Mouse (Mus musculus) cerebellum, adult 18-20 months (tissue): ENCODE measurements around the gene 1700061G19Rik.

Experiments used
- DNase-seq, 2 experiments: peaks; one replicate each; pipeline ENCODE4 v3.0.0; 2021

1700061G19Rik gene

GRCm38 (mm10) chr17:56872512-56872911 is 2.8 kb upstream of the 1700061G19Rik start:
- no peak for DNase-seq

DNA sequence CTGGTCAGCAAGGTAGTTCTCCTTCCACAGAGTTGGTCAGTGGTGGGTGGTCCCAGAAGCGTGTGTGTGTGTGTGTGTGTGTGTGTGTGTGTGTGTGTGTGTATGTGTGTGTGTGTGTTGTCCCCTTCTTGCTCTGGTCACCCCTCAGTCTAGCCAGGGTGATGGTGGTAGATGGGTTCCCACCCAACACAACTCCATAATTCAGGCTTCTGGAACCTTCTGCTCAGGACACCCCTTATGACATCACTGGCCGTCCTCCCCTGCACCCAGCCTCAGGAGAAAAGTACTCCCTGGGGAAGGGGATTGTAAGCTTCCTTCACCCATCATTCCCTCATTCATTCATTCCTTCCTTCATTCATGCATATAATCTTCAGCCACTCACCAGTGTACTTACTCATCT is 1.0 kb upstream of the 1700061G19Rik start, which contains the start of gene Acsbg2:
Gene Acsbg2 (minus strand): TSS at position 211 of the 400 bp plus-strand sequence.
- no peak for DNase-seq

- no peak for DNase-seq
These were observed 1.2 kb downstream of the 1700061G19Rik start for GRCm38 (mm10) chr17:56876465-56876864.

DNA sequence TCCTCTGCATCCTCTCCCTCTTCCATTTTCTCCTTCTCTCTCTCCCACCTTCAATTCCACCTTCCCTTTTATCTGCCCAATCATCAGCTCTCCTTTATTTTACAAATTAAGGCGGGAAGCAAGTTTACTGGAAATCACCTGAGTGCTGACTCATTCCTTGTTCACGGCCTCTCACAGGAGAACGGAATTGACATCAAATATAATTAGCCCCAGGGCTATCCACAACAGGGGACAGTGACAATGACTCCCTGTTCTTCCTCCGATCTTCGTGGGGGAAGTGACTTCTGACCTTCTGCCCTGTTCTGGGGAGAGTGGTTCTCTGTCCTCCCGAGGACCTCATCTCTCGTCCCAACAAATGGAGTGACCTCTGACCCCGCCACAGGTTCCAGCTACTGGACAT is 1.7 kb downstream of the 1700061G19Rik start:
- DNase-seq = no peak

DNA sequence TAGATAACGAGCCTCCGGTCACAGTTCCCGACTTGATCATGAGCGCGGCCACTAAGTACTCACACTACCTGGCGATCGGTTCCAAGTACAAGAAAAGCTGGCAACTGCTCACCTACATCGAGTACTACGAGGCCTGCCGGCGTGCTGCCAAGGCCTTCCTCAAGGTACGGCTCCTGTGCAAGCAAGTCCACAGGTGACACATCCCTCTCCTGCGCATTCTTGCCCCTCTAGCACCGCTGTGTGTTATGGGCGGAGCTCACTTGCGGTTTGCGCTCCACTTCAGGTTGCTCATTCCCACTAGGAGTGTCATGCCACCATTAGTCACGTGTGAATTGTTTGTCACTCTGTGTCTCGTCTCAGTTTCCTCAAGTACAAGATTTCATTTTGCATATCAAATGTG is 2.1 kb downstream of the 1700061G19Rik start:
- no peak for DNase-seq

DNA sequence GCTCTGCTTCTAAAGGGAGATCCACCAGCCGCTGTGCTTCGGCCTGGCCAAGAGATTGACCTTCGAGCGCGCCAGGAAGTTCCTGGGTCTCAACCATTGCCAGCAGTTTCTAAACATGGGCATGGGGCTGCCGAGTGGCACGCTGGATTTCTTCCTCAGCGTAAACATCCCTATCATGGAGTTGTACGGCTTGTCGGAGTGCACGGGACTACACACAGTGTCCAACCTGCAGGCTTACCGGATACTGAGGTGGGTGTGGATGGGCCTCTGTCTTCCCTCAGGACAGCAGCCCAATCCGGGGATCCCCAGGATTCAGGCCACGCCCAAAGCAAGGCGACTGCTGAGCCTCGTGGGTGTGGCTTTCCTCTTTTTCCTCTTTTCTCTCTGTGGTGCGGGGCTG is 8.3 kb downstream of the 1700061G19Rik start:
- DNase-seq = no peak

DNA sequence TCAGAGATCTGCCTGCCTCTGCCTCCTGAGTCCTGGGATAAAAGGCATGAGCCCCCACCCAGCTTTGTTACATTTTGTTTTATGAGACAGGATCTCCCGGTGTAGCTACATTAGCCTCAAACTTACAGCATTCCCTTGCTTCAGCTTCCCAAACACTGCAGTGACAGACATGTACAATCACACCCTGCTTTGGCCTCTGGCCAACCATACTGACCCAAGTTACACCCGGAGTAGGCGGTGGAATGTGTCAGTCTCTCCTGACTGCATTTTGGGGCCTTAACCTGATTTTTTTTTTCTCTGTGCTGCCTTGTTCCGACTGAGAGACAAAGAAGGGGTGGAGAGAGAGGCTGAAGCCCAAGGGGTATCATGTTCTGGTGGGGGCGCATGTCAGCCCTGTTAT is 9.1 kb downstream of the 1700061G19Rik start:
- DNase-seq = no peak

DNA sequence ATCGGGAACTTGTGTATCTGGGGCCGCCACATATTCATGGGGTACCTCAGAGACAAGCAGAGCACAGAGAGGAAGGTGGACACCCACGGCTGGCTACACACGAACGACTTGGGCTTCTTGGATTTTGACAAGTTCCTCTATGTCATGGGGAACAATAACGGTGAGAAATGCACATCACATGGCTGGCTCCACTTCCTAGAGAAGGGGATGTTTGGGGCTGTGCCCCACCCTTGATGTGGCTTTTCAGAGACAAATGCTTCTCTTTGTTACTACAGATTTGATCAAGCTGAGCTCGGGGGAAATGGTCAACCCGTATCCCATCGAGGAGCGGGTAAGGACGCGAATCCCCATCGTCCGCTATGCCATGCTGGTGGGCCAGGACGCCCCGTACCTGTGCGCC is 9.5 kb downstream of the 1700061G19Rik start:
- DNase-seq = no peak

DNA sequence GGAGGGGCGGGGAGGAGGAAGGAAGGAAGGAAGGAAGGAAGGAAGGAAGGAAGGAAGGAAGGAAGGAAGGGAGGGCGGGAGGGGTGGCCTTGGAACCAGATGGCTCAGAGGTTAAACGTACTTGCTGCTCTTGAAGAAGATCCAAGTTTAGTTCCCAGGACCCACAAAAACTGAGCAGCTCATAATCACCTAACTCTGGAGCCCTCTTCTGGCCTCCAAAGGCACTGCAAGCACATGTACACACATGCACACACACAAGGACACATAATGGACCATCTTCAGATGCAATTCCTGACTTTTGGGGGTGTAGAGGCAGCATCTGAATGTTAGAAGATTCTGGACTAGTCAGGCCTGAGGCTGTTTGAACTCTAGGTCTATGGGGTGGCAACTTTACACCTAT is 12.8 kb downstream of the 1700061G19Rik start:
- no peak for DNase-seq

GRCm38 (mm10) chr17:56890018-56890417 is 14.7 kb downstream of the 1700061G19Rik start:
- DNase-seq = no peak

- no peak for DNase-seq
These were observed 20.2 kb downstream of the 1700061G19Rik start for GRCm38 (mm10) chr17:56895368-56895918.

GRCm38 (mm10) chr17:56896513-56897129 is 21.3 kb downstream of the 1700061G19Rik start:
- DNase-seq = no peak

DNA sequence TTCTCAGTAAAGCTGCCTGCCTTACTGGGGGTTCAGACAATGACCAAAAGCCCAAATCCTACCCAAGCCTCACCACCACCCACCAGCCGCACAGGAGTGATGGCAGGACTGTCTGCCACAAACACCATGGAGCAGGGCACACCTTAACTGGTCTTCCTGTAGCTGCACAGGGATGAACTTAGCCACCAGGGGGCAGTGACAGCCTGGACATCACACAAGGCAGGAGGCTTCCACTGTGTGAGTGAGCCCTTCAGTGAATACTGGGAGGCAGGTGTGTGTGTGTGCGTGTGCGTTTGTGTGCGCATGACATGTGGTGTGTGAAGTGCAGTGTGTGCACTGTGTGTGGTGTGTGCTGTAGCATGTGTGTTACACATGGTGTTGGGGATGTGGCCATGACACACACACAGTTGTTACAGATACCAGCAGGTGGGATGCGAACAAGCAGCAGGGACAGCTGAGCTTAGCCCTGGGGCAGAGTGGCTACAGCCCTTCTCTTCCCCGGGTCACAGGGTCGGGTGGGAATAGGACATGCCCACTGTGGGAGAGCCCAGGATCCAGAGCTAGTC is 22.4 kb downstream of the 1700061G19Rik start:
- DNase-seq = peak; percentile 81 to 82

- no peak for DNase-seq
These were observed 27.4 kb downstream of the 1700061G19Rik start for GRCm38 (mm10) chr17:56902698-56903097.

GRCm38 (mm10) chr17:56906166-56906565 is 30.9 kb downstream of the 1700061G19Rik start:
- no peak for DNase-seq

GRCm38 (mm10) chr17:56907096-56907495 is 31.8 kb downstream of the 1700061G19Rik start:
- DNase-seq = no peak

DNA sequence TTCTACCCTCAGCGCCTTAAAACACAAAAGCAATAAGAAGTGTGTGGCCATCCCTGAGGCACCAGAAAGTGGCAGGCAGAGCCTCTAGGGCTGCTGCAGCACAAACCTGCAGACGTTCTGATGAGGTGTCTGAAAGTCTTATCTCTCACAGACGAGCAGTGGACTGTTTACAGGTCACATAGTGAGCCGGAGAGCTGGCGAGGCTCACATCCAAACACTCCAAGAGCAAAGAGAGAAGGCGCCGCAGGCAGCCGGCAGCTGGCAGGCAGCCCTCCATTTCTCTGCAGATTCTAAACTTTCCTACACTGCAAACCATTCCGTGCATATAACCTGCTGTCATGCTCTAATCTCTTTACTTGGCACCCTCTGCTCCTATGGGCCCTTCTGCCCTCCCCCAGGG is 32.6 kb downstream of the 1700061G19Rik start:
- peak in 1 of 2 experiments; percentile 27 for DNase-seq

GRCm38 (mm10) chr17:56909764-56910163 is 34.5 kb downstream of the 1700061G19Rik start:
- DNase-seq = peak; percentile 43 to 46

GRCm38 (mm10) chr17:56913023-56913422 is 37.7 kb downstream of the 1700061G19Rik start:
- no peak for DNase-seq

GRCm38 (mm10) chr17:56913444-56913843 is 38.2 kb downstream of the 1700061G19Rik start:
- no peak for DNase-seq

DNA sequence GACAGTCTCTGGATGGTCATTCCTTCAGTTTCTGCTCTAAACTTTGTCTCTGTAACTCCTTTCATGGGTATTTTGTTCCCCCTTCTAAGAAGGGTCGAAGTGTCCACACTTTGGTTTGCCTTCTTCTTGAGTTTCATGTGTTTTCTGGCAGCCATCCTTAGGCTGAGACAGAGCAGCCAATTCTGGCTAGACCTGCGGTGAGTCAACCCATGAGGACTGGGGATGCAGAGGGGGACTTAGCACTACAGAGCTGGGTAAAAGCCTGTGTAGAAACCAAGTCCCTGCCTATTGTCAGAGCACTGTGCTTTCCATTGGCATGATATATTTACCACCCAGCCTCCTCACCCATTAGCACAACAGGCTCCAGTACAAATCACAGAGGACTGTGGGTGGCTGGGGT is 41.9 kb downstream of the 1700061G19Rik start:
- no peak for DNase-seq

- no peak for DNase-seq
These were observed 44.4 kb downstream of the 1700061G19Rik start for GRCm38 (mm10) chr17:56919725-56920124.

- no peak for DNase-seq
These were observed 50.7 kb downstream of the 1700061G19Rik start for GRCm38 (mm10) chr17:56925998-56926397.

- DNase-seq = no peak
These were observed 53.8 kb downstream of the 1700061G19Rik start for GRCm38 (mm10) chr17:56929101-56929500.

GRCm38 (mm10) chr17:56929530-56929929 is 54.3 kb downstream of the 1700061G19Rik start:
- no peak for DNase-seq
